Mouse (Mus musculus): Measurements from ENCODE around the gene Ddx39b.
A peak's percentile ranks its signal among the peaks of the same experiment; 100 is the strongest.
"Not testable (repeated sequence)": the region's sequence is repeated elsewhere in the genome, so short reads cannot be mapped to it uniquely, and the experiment has no call there.

Ddx39b gene

DNA sequence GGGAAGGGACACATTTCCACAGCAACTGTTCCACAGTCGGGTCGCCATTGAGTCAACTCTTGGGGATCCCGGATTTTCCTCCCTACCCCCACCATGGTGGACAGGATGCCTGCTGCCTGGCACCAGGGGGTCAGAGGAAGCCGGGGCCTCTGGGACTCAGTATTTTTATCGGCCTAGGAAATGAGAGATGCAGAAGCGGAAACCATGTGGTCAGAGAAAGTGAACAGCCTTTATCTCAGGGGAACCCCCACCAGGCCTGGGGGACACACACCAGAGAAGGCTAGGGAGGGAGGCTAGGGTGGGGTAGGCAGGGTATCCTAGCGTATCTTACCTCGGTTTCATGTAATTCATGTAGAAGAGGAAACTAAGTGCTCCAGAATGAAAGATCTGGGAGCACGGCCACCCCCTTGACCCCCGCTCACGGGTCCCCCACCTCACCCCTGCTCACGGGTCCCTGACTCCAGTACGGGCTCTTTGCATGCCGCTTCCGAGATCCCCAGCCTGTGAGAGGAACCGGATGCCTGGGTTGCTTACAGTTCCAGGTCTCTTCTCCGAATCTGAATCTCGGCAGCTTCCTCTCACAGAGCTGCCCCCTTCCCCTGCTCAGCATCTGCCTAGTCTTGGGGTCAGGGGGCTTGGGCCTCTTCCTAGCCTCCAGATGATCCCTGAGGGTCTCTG, 22.9 kb upstream of the Ddx39b start:
- no peak for DNase-seq (ENCODE audit: extremely low spot score, low read depth, low spot score)

DNA sequence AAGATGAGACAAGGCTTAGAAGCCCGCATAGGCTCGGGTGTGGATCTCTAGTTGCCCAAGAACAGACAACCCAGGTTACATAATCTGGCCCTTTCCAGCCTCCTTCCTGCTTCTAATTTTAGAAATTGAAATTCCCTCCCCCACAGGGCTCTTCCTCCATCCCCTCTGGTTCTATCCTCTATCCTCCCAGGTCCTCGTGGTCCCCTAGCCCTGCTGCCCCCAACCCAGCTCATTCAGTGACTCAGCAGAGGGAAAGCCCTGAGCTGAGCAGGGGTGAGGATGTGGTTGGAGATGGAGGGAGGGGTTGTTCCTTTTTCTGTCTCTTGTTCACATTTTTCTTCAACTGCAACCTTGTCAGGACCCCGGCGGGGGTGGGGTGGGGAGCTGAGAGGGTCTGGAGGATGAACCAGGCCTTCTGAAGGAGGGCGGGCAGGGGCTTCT, 21.9 kb upstream of the Ddx39b start:
- DNase-seq (ENCODE audit: extremely low spot score, low read depth, low spot score) = no peak

DNA sequence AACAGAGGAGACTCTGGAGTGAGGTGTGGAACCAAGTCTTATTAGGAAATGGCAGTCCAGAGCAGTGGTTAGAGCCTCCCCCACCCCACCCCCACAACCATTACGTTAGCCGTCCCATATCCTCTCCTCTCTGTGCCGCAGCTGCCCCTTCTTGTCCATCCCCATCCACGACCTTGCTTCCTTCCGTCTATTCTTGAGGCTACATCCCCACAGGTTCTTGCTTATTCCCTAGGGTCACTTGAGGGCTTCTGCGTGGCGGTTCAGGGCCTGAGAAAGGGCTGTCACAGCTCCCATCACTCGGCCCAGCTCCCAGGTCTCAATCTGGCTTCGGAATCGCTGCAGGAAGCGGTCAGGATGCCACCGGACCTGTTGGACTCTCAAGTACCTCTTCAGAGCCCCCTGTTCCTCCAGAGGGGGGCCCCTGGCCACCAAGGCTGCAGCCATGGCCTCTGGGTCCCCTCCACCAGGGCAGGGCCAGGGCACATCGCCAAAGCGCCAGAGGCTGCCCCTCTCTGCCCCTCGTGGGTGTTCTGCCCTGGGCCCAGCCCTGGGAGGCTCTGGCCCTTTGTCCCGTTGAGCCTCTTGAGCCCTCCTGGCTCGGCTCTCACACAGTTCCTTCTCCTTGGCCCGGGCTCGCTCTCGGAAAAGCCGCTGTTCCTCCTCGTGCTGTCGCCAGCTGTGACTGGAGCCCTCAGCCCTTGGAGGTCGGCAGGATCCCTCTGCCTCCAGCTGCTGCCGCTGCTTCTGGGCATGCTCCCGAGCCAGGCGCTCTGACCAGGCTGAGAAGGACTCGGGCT, 21.2 kb upstream of the Ddx39b start, which contains the start of gene Gm16181:
TSS of gene Gm16181 (plus strand) at position 679 of the 797 bp plus-strand sequence.
- DNase-seq (ENCODE audit: extremely low spot score, low read depth, low spot score) = no peak

DNA sequence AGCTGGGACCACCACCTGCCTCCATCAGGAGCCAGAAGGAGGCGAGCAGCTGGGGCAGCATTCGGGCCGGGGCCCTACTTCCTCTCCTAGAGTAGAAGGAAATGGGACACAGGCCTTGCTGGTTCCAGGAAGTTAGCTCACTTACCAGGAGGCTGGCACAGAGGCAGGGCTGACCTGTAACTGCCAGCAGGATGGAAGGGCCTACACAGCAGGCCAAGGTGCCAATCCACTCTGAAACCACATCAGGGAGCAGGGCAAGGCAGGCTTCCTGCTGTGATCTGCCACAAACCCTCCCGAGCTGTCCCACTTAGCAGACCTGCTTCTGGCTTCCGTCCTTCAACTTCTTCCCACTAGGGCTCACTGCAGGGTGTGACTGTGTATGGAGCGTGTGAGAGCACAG, 19.2 kb upstream of the Ddx39b start:
- no peak for DNase-seq (ENCODE audit: extremely low spot score, low read depth, low spot score)

DNA sequence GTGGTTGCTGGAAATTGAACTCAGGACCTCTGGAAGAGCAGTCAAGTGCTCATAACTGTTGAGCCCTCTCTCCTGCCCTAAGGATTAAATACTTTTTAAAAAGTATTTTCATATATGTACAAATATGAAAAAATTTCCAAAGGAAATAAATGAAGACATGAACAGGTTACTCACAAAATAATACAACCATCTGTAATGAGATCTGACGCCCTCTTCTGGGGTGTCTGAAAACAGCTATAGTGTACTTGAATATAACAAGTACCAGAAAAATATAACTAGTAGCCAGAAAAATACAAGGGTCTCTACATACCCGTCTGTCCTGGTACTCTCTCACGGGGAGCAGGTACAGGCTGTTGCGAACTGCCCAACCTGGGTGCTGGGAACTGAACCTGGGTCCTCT, 16.9 kb upstream of the Ddx39b start:
- DNase-seq (ENCODE audit: extremely low spot score, low read depth, low spot score) = no peak

DNA sequence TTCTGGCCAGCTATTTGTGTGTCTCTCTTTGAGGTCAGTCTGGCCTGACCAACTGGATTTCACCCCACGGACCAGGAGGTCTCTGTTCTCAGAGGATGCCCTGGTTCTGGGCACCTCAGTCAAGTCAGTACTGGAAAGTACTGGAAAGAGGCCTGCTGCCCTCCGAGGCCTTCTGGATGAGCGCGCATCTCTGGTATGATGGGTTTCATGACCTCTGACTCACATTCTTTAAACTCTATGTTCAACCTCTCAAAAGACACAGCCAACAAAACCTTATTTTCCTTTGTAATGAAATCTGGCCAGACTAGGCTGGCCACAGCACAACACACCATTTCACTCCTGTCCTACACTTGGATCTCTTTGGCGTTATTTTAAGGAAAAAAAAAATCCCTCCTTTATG, 16.1 kb upstream of the Ddx39b start:
- DNase-seq (ENCODE audit: extremely low spot score, low read depth, low spot score) = no peak

DNA sequence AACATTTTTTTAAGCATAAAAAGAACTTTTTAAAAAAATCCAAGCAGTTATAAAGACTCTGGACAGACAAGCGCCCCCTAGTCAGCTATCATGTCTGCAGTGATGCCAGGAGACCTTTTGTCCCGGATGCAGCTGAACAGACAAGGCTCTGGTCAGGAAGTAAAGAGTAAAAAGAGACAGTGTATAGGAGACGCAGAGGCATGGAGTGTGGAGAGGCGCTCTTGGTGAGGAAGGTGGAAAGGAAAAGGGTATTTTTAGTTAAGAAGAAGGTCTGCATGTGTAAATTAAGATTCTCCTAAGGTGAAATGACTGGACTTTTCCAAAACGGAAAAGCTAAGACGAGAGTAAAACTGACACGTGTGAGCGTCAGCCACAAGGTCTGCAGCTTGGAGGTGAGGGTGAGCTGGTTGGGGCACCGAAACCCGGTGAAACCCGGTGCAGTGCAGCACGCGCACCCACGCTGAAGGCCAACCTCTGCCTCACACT, 14.9 kb upstream of the Ddx39b start:
- DNase-seq (ENCODE audit: extremely low spot score, low read depth, low spot score) = no peak

DNA sequence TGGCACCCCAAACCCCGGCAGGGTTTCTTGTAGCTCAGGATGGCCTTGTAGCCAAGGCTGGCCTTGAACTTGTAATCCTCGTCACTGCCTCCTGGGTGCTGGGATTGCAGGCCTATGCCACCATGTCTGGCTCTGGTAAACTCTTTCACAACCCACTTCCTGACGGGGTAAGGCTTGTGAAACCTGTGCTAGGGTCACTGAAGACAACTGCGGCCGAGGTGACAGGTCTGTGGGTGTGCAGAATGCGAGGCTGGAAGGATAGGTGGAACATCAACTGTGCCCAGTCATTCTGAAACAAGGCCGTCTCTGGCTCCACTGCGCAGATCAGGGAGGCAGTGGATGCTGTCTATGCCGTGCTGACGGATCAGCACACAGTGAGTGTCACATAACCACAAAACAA, 10.5 kb upstream of the Ddx39b start:
- DNase-seq (ENCODE audit: extremely low spot score, low read depth, low spot score) = no peak

DNA sequence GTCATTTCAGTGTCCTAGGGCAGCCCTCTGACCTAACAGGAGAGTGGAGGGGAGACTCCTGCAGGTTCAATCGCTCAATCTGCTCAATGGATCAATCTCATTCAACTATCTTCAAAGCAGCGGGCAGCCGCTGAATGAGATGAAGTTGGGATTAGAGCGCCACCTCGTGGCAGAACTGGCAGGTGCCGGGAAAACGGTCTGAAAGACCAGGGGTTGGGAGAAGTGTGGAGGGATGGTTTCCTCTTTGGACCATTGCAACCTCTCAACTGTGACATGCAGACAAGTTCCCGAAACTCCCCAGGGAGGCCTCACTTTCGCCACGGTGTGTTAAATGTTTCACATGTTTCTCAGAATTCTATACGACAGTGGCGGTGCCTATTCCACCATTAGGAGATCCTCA, 9.5 kb upstream of the Ddx39b start:
- DNase-seq (ENCODE audit: extremely low spot score, low read depth, low spot score) = peak; percentile 73

DNA sequence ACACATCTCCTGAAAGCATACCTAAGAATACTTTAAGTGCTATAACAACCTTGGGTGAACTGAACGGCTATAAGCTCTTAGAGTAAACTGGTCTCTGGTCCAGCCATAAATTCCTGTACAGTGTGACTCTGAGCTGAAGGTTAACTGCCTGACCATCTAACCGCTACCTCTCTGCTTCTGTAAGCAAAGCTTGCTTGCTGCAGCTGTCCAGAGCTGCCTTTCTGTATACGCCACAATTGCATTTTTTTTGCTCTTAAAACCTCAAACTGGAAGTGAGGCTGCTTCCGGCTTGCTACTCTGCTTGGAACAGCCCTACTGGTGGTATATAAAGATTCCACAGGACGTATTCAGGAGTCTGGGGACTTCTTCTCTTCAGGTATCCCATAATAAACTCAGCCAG, 8.9 kb upstream of the Ddx39b start:
- no peak for DNase-seq (ENCODE audit: extremely low spot score, low read depth, low spot score)

DNA sequence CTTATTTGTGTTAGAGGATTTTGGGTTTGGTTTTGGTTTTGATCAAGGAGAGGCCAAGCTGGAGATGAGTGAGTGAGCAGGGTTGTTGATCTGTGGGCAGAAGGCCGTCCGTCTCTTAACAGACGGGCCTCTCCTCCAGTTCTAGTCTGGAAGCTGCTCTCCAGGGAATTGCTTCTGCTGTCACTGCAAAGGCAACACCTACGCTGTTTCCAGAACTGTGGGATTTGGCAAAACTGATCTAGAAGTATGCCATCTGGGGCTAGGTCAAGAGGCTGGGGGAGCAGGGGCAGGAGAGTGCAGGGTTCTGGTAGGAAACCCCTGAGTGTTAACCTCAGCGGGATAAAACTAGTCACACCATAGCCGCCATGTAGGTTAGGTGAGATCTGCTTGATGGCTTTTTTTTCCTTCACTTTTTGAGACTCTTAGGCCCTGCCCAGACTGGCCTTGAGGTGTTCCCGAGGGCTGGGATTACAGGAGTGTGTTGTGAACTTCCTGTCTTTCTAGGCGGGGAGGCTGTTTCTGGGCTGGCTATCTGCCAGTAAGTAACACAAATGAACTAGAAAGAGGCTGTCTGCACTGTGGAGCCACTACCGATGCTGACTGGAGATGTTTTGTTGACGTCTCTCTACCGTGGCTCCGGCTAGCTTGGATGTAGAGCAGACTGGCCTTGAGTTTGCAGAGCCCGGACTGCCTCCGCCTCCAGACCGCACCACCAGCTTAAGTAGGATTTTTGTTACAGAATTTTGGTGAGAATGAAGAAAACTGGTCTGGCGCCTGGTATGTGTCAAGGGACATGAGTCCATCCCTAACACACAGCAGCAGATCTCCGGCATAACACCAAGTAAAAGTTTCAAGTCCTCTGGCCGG, 8.2 kb upstream of the Ddx39b start, which contains the start of gene Atp6v1g2:
TSS of gene Atp6v1g2 (plus strand) at position 547 of the 867 bp plus-strand sequence.
- DNase-seq (ENCODE audit: extremely low spot score, low read depth, low spot score) = no peak

DNA sequence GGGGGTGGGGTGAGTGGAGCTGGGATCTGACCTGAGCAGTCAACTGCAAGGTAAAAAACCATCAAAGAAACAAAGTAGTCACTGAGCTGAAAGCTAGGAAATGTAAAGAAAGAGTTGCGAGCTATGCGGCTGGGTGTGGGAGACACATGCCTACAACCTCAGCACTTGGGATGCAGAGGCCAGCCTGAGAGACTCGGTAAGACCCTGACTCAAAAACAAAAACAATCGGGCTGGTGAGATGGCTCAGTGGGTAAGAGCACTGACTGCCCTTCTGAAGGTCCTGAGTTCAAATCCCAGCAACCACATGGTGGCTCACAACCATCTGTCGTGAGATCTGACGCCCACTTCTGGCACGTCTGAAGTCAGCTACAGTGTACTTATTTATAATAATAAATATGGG, 7.5 kb upstream of the Ddx39b start:
- not testable (repeated sequence) for DNase-seq (ENCODE audit: extremely low spot score, low read depth, low spot score)

DNA sequence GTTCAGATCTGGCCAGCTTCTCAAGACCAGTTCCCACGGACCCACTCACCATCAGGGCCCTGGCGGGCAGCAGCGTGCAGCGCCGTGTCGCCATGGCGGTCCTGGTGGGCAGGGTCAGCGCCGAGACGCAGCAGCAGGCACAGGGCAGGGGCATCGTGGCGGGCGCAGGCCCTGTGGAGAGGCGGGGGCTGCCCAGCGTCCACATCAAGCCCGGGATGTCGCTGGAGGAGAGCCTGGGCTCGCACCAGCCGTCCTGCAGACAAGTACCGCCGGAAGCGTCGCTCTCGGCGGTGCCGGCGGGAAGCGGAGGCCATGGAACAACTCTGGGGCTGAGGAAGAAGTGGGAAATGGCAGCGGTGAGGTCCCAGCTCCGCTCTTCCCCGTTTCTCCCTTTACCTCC, 6.6 kb upstream of the Ddx39b start:
- no peak for DNase-seq (ENCODE audit: extremely low spot score, low read depth, low spot score)

DNA sequence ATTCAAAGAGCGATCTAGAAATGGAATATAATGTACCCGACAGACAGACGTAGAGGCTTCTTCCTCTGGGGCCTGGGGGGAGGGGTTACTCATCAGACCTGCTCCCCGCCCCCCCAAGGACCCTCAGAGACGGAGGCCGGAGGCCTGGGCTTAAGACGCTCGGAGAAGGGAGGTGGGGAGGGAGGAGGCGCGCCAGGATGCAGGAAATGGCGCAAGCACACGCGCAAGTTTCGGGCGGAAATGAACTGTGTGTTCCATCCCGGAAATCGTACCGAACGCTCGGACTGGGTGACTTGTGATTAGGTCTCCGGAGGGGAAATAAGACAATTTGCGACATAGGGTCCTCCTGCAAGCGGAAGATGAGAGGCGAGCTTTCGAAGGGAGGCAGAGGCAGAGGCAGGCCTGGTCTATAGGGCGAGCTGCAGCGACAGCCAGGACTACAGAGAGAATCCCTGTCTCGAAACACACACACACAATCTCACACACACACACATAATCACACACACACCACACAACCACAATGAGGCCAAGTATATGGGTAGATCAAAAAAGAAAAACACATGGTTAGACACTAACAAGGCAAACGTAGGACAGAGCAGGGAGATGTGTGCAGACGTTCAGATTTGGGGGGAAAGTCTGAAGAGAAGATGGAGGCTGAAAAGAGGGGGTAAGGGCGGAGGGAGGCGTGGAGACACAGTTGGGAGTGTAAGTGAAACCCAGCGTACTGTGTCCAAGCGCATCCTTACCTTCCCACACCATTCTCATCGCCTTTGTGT, 5.7 kb upstream of the Ddx39b start, which contains the start of gene Nfkbil1:
TSS of gene Nfkbil1 (minus strand) at position 179 of the 776 bp plus-strand sequence.
- peak; percentile 77 for DNase-seq (ENCODE audit: extremely low spot score, low read depth, low spot score)

DNA sequence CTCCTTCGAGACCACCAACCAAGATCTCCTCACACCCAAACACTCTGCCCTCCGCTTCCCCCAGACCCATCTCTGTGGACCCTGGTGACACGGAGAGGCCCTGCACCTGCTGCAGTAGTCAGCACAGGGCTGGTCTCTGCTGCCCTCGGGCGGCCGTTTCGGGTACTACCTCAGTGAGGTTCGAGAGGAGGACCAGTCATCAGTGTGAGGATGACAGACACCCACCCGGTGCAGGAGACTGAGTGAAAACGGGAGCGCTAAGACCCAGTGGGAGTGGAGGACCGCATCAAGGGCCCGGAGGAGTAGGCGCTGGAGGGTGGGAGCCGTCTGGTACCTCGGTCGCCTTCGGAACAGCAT, 5.2 kb upstream of the Ddx39b start:
- DNase-seq (ENCODE audit: extremely low spot score, low read depth, low spot score) = peak; percentile 69

DNA sequence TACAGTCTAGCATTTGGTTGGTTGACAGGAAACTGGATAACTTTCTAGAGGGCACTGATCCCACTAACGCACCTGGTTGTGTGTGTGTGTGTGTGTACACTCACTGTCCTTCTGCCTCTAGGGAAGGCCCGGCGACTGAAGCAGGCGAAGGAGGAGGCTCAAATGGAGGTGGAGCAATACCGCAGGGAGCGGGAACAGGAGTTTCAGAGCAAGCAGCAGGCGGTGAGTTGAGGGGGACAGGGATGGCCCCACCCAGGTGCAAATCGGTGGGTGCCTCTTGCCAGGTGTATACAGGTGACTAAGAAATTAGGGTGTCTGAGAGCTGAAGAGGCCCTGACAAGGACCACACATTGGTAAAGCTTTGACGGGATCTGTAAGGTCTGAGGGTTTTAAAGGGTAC, 4.5 kb upstream of the Ddx39b start:
- no peak for DNase-seq (ENCODE audit: extremely low spot score, low read depth, low spot score)

DNA sequence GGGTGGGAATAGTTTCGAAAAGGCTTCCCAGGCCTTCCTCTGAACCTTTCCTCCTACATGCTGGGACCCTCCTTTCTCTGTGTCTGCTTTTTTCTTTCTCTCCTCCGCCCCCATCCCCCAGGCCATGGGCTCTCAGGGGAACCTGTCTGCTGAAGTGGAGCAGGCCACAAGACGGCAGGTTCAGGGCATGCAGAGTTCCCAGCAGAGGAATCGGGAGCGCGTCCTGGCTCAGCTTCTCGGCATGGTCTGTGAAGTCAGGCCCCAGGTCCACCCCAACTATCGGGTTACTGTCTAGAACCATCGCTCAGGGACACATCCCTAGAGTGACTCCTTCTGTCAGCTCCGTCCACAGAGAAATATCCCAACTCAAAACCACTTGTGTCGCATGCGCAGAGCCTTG, 4.0 kb upstream of the Ddx39b start:
- DNase-seq (ENCODE audit: extremely low spot score, low read depth, low spot score) = no peak

DNA sequence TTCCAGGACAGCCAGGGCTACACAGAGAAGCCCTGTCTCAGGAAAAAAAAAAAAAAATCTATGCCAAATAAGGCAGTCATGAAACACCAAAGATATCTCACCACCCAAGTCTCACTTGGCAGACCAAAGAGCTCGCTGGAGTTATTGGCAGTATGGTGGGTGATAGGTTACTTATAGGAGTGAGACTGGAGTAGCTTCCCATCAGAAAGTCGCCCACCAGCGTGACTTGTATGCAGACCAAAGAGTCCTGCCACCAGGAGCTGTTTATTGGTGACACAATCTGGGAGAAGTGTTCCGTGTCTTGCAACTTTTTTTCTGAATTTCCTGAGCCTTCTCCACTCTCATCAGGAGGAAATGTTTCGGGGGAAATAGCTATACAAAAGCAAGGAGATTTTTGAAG, 1.8 kb upstream of the Ddx39b start:
- no peak for DNase-seq (ENCODE audit: extremely low spot score, low read depth, low spot score)

DNA sequence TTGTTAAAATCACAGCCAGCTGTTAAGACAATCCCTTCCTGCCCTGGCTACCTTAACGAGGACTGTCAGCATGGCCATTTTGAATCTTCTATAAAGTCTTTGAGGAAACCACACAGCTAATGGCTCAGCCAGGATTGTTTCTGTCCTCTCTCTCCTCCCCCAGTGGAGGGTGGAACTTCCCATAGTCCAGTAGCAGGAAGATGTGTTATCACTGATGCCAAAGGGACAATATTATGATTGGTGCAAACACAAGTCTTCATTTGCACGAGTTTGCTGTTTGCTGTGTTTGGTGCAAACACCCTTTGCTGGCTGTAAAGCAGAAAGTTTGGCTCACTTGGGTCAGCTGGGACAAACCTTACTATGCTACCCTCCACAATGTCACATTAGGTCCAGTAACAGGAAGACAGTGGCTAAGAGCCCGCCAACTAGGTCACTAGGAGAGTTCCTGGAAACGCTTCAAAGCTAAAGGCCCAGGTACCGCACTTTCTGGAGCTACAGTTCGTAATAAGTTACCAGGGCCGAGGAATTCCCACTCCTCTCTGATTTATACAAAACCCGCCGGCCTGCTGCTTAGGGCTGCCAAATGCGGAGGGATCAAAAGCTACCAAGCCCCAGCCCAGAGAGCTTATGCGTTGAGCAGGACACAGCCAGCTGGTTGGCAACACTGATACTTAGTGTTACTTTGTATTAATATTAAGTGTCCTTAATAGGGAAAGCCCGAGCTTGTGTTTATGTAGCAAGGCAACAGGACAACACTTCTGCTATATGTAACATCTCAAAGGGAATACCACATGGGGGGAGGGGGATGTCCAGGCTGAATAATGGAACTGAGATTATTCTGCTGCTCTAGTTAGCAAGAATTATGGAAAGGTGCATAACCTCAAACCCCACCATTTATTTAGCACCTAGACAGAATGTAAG, 902 bp upstream of the Ddx39b start:
- no peak for DNase-seq (ENCODE audit: extremely low spot score, low read depth, low spot score)
